Mouse (Mus musculus): ENCODE results near the gene Stat5b. TPM values are rescaled to one million over a fixed set of nuclear protein-coding genes. Genes with fewer than 3 reads are reported as not detected.

Gene Stat5b
- total and polyA plus RNA-seq, 3 experiments = 29.3 to 37.0 (median 32.3) TPM

- Histone ChIP-seq H3K4me3 (ENCODE audit: control insufficient read depth in 1 of 2, insufficient read depth in 1 of 2, low read depth in 2 of 2, low read length in 2 of 2) (no peak overlapping the region), H3K9ac (ENCODE audit: control insufficient read depth, low read depth, low read length, poor library complexity, severe bottlenecking) (no peak overlapping the region), H3K9me3 (replicated peaks; ENCODE audit: insufficient read depth, low read length) (no peaks in the 10 kb centered on the region), H3K79me2 (ENCODE audit: control insufficient read depth, insufficient read depth, low read length, poor library complexity) (no peaks in the 10 kb centered on the region), H3K36me3 (ENCODE audit: control insufficient read depth in 1 of 2, insufficient read depth in 2 of 2, low read length in 2 of 2) (no peaks in the 10 kb centered on the region), H3K4me1 (ENCODE audit: control insufficient read depth in 1 of 2, insufficient read depth in 2 of 2, low read length in 2 of 2) (no peaks in the 10 kb centered on the region), H3K27me3 (ENCODE audit: control insufficient read depth in 1 of 2, insufficient read depth in 2 of 2, low read length in 2 of 2) (no peaks in the 10 kb centered on the region), H3K27ac (ENCODE audit: control insufficient read depth, low read depth, low read length) (no peak overlapping the region)
- TF ChIP-seq USF2 (IDR thresholded peaks at IDR 0.05; ENCODE audit: borderline replicate concordance in 1 of 2, insufficient read depth in 1 of 2, low read depth in 1 of 2, low read length in 2 of 2) (no peak), E2F4 (IDR thresholded peaks at IDR 0.05; ENCODE audit: borderline replicate concordance, low read depth, low read length) (no peak), TAL1 (IDR thresholded peaks at IDR 0.05; ENCODE audit: low read length) (no peak), ZKSCAN1 (IDR thresholded peaks at IDR 0.05; ENCODE audit: low read depth, low read length) (no peak), CHD2 (IDR thresholded peaks at IDR 0.05; ENCODE audit: low read length) (no peak), CTCF (IDR thresholded peaks at IDR 0.05 in 2 of 3, conservative IDR thresholded peaks at IDR 0.05 in 1 of 3; ENCODE audit: control insufficient read depth in 1 of 3, insufficient read depth in 1 of 3, low read depth in 2 of 3, low read length in 3 of 3, poor library complexity in 1 of 3, severe bottlenecking in 1 of 3) (no peak), KAT2A (conservative IDR thresholded peaks at IDR 0.05; ENCODE audit: low read depth, low read length) (no peak), MEF2A (IDR thresholded peaks at IDR 0.05; ENCODE audit: extremely low read depth, insufficient replicate concordance, low read depth, low read length, poor library complexity, severe bottlenecking) (no peak)
- no peak for DNase-seq (ENCODE audit: low read depth, low spot score)
Measured at GRCm38 (mm10) chr11:100754021-100754692, 96.4 kb downstream of the Stat5b start.

GRCm38 (mm10) chr11:100752294-100752693 lies 98.2 kb downstream of the Stat5b start:
- H3K9me3 ChIP-seq (replicated peaks; ENCODE audit: insufficient read depth, low read length) = no peaks in the 10 kb centered on the region
- 0 out of 4 replicates have a peak, but pooled peaks cover 0 to 5% of the 10 kb centered on the region in 2 experiments for H3K36me3 ChIP-seq (ENCODE audit: control insufficient read depth in 1 of 2, insufficient read depth in 2 of 2, low read length in 2 of 2)
- no peak overlapping the region for H3K27ac ChIP-seq (ENCODE audit: control insufficient read depth, low read depth, low read length)
- no peak for DNase-seq (ENCODE audit: low read depth, low spot score)
- no peaks in the 10 kb centered on the region for H3K27me3 ChIP-seq (ENCODE audit: control insufficient read depth in 1 of 2, insufficient read depth in 2 of 2, low read length in 2 of 2)
- H3K9ac ChIP-seq (ENCODE audit: control insufficient read depth, low read depth, low read length, poor library complexity, severe bottlenecking) = no peak overlapping the region
- no peaks in the 10 kb centered on the region for H3K79me2 ChIP-seq (ENCODE audit: control insufficient read depth, insufficient read depth, low read length, poor library complexity)
- H3K4me1 ChIP-seq (ENCODE audit: control insufficient read depth in 1 of 2, insufficient read depth in 2 of 2, low read length in 2 of 2) = peaks cover 3 to 9% of the 10 kb centered on the region in 2 experiments; a peak in 3 of 4 replicates
- no peak overlapping the region for H3K4me3 ChIP-seq (ENCODE audit: control insufficient read depth in 1 of 2, insufficient read depth in 1 of 2, low read depth in 2 of 2, low read length in 2 of 2)
- no peak for TF ChIP-seq SMC3 (IDR thresholded peaks at IDR 0.05; ENCODE audit: low read depth, low read length)
- no peak for TF ChIP-seq JUND (IDR thresholded peaks at IDR 0.05; ENCODE audit: low read depth, low read length)
- no peak for TF ChIP-seq ZC3H11A (IDR thresholded peaks at IDR 0.05; ENCODE audit: low read depth, low read length)
- no peak for TF ChIP-seq MAFK (IDR thresholded peaks at IDR 0.05; ENCODE audit: borderline replicate concordance, low read depth, low read length)
- TF ChIP-seq TAL1 (IDR thresholded peaks at IDR 0.05; ENCODE audit: low read length) = no peak
- TF ChIP-seq ZNF384 (IDR thresholded peaks at IDR 0.05; ENCODE audit: low read depth, low read length) = no peak
- TF ChIP-seq CTCF (IDR thresholded peaks at IDR 0.05 in 2 of 3, conservative IDR thresholded peaks at IDR 0.05 in 1 of 3; ENCODE audit: control insufficient read depth in 1 of 3, insufficient read depth in 1 of 3, low read depth in 2 of 3, low read length in 3 of 3, poor library complexity in 1 of 3, severe bottlenecking in 1 of 3) = no peak
- TF ChIP-seq USF2 (IDR thresholded peaks at IDR 0.05; ENCODE audit: borderline replicate concordance in 1 of 2, insufficient read depth in 1 of 2, low read depth in 1 of 2, low read length in 2 of 2) = no peak

Data from MEL (cell line).